Mouse (Mus musculus) stomach, postnatal 0 days (tissue): ENCODE results near the gene Sft2d2.

Experiments
- CTCF ChIP-seq: IDR thresholded peaks from 2 replicates; pipeline ENCODE4 v1.5.1; 2016; ENCODE audit warnings: antibody characterized with exemption, low read depth, mild to moderate bottlenecking, moderate library complexity
- EP300 ChIP-seq: optimal IDR thresholded peaks from 2 replicates; pipeline ENCODE3; 2016; ENCODE audit warnings: antibody characterized with exemption

DNA sequence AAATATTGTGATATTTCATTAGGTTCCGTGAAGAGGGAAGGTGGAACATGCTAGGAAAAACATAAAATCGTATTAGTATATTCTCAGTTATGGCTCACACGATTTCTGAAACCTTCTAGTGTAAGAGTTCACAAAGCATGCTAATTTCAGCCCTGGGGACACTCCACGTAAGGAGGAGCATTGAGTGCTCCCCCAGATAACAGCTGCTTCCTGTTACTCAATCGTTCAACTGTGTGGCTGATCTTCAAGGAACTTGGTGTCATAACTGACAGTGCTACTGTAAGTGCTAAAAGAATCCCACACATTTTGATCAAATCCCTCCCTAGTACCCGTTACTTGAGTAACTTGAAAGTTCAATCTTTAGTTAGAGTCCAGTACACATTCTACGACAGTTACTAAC, 21.6 kb upstream of the Sft2d2 start:
- TF ChIP-seq CTCF, result no peak
- TF ChIP-seq EP300, result no peak
